Mouse (Mus musculus) thymus, postnatal 0 days (tissue): ENCODE results near the gene Spns1. TPM values are rescaled to one million over a fixed set of nuclear protein-coding genes. Genes with fewer than 3 reads are reported as not detected.
"Not testable (repeated sequence)": the region's sequence is repeated elsewhere in the genome, so short reads cannot be mapped to it uniquely, and the experiment has no call there.

Experiments used
- DNase-seq: peaks from one replicate; pipeline ENCODE4 v3.0.0-alpha.2; 2015; ENCODE audit warnings: low spot score
- polyA plus RNA-seq: library from polyadenylated mRNA; unstranded; fragments of >200 nt; fragmentation: Nextera tagmentation; extraction: Ambion mirVana; gene quantifications from 2 replicates; pipeline ENCODE4 v1.2.1, GENCODE M21; 2015

The Spns1 gene
- 39.4 and 43.3 TPM in 2 replicates for polyA plus RNA-seq

- DNase-seq: peak; percentile 98
Observed at GRCm38 (mm10) chr7:126377278-126378158, at the start of gene Spns1. Gene Spns1 (minus strand): TSS chr7:126377450.

GRCm38 (mm10) chr7:126424161-126424560, 46.9 kb upstream of the Spns1 start:
- DNase-seq: no peak

DNA sequence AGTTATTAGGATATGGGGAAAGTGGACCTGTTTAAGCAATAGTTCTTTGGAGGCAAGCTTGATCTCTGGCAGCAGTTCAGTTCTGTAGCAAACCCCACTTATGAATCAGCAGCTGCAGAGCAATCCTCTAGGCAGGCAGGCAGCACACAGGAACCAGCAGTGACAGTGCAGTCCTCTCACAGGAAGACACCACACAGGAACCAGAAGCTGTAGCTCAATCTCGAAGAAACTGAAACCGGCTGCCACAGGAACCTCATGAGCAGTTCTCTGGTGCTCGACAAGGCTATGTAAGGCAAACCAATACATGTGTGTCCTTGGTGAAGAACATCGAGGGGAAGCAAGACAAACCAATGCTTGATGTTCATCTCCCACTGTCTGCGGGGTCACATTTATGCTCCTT, 44.5 kb upstream of the Spns1 start:
- peak; percentile 21 for DNase-seq

DNA sequence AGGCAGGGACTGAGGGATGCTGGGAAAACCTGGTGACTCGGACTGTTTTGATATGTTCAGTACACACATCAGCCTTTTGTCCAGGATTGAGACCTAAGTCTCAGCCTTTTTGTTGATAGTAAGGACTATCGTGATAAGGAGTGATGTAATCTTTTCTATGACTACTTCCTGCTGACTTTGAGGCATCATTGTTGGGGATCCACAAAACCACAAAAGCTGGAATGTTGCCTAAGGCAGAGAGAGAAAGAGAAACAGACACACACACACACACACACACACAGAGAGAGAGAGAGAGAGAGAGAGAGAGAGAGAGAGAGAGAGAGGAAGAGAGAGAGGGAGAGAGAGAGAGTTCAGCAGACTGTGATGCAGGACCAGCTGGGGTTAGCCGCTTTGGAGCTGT, 41.2 kb upstream of the Spns1 start:
- DNase-seq: no peak

- DNase-seq: no peak
Observed at GRCm38 (mm10) chr7:126417606-126418005, 40.4 kb upstream of the Spns1 start.

DNA sequence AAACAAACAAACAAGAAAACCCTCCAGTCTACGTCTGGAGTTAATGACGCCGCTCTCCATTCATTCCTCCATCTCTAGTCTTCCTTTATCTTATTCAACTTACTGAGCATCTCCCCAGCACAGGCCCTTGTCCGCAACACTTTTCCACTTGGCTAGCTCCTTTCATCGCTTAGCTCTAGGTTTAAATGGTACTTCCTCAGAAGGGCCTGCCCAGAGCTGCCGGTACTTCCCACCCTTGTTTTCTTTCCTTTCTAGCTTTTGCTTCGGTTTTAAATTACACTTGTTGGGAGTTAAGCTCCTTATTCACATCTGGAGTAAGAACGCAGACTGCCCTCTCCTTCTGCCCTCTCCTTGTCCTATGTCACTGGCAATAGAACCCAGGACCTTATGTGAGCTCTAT, 39.8 kb upstream of the Spns1 start:
- DNase-seq: no peak

DNA sequence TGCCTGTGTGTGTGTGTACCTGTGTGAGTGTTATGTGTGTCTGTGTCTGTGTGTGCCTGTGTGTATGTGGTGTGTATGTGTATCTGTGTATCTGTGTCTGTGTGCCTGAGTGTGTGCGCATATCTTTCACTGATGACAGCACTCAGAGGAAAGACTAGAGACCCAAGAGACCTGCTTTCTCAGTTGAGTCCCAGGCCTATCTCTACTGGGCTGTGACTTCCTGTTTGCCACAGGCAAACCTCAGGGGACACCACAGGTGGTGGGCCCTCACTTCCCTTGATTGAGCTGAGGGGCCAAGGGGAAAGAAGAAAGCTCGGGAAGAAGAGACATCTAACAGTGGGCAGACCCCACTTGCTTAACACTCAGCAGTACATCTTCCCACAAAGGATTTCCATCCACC, 39.4 kb upstream of the Spns1 start:
- peak; percentile 68 for DNase-seq

DNA sequence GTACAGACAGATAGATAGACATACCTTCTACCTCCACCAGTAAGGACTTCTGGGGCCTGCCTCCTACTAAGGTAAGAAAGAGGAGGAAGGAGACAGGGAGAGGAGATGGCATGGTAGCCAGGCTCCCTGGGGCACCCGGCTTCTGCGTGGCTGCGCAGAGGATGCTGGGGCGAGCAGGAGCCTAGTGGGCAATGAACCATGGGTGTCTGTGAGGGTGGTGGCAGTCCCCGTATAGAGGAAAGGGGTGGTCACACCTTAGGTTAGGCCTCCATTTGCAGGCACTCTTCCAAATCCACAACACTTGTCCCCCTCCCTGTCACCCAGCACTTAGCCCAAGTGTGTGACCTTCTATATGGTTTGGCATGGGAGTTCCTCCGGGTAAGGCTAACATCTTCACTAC, 37.5 kb upstream of the Spns1 start, which contains the start of gene Cd19:
Cd19 (minus strand) TSS at position 165 of the 400 bp plus-strand sequence.
- no peak for DNase-seq

GRCm38 (mm10) chr7:126411061-126411460, 33.8 kb upstream of the Spns1 start:
- DNase-seq: no peak

DNA sequence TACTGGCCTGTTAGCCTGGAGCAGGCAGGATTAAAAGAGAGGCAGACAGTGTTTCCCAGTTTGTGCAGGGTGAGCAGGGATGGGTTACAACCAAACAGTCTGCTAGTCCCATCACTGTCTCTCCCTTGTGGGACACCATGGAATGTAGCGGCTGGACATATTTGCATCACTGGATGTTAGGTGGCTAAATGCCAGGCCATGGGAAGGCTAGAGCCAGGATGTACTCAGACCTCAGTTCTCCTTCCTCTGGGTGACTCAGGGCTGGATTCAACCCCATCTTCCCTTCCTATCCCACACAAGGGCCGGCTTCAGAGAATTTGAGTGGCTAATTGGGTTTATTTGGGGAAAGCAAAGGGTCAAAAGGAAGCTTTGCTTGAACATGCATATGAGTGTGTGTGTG, 31.4 kb upstream of the Spns1 start:
- no peak for DNase-seq

GRCm38 (mm10) chr7:126402518-126402917, 25.3 kb upstream of the Spns1 start:
- DNase-seq: not testable (repeated sequence)

- peak; percentile 92 for DNase-seq
Observed at GRCm38 (mm10) chr7:126399548-126399947, 22.3 kb upstream of the Spns1 start.

GRCm38 (mm10) chr7:126397822-126398221, 20.6 kb upstream of the Spns1 start:
- DNase-seq: no peak

DNA sequence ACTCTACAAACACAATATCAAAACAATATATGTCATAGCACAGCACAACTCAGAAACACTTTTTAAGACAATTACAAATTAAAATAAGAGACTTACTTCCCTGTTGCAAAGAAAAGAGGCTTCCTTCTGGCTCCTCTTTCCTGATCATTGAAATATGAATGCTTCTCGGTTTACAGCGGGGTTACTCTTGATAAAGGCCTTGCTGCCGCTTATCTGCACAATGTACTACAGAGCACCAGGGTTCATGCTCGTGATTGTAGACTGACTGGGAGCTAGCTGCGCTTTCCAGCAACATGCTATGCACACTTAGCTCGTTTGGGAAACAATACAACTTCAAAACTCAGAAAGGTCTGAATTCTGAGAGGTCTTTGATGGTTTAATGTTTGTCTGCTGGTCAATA, 20.0 kb upstream of the Spns1 start:
- DNase-seq: no peak

- peak; percentile 98 for DNase-seq
Observed at GRCm38 (mm10) chr7:126396298-126397119, 19.3 kb upstream of the Spns1 start, which contains the start of gene Nfatc2ip. Gene Nfatc2ip (minus strand): TSS chr7:126396737.

GRCm38 (mm10) chr7:126392086-126392884, 15.0 kb upstream of the Spns1 start:
- DNase-seq: not testable (repeated sequence)

GRCm38 (mm10) chr7:126388185-126388584, 10.9 kb upstream of the Spns1 start:
- no peak for DNase-seq

GRCm38 (mm10) chr7:126383565-126383964, 6.3 kb upstream of the Spns1 start:
- DNase-seq: no peak

- no peak for DNase-seq
Observed at GRCm38 (mm10) chr7:126376903-126377277, 360 bp downstream of the Spns1 start.

DNA sequence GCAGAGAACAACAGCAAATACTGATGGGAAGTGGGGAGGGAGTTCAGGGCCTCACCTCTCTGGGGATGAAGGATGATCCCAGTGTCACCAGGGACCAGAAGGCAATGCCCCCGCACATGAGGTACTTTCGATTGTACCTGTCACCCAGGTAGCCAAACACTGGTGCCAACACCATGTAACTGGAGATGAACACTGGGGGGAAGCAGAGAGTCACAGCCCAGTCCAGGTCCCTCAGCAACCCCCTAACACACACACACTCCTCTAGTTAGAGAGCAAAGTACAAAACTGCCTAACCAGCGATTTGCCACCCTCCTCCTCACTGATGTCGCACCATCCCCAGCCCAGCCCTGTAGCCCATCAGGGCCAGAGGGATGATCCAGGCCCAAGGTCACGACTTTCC, 2.2 kb downstream of the Spns1 start:
- peak; percentile 36 for DNase-seq

GRCm38 (mm10) chr7:126374526-126374925, 2.7 kb downstream of the Spns1 start:
- peak; percentile 20 for DNase-seq
